Mouse (Mus musculus) thymus, postnatal 4 days (tissue): ENCODE data around the gene Map3k19.

Source experiments
- DNase-seq: peaks from one replicate; pipeline ENCODE4 v3.0.0; 2021

Map3k19 gene

GRCm38 (mm10) chr1:127796341-127796740 lies 58.5 kb downstream of the Map3k19 start:
- DNase-seq: peak; percentile 28

- no peak for DNase-seq
These were observed 59.6 kb downstream of the Map3k19 start for GRCm38 (mm10) chr1:127795087-127795769.

GRCm38 (mm10) chr1:127793459-127793858 lies 61.4 kb downstream of the Map3k19 start:
- no peak for DNase-seq

- DNase-seq: no peak
These were observed 65.9 kb downstream of the Map3k19 start for GRCm38 (mm10) chr1:127788943-127789342.

- DNase-seq: no peak
These were observed 68.9 kb downstream of the Map3k19 start for GRCm38 (mm10) chr1:127785882-127786281.

GRCm38 (mm10) chr1:127783862-127784261 lies 71.0 kb downstream of the Map3k19 start:
- no peak for DNase-seq

GRCm38 (mm10) chr1:127780849-127781248 lies 74.0 kb downstream of the Map3k19 start:
- DNase-seq: no peak

GRCm38 (mm10) chr1:127780142-127780541 lies 74.7 kb downstream of the Map3k19 start:
- DNase-seq: no peak

GRCm38 (mm10) chr1:127778611-127779010 lies 76.2 kb downstream of the Map3k19 start:
- DNase-seq: no peak

GRCm38 (mm10) chr1:127776246-127776645 lies 78.6 kb downstream of the Map3k19 start:
- DNase-seq: no peak

- DNase-seq: no peak
These were observed 79.6 kb downstream of the Map3k19 start for GRCm38 (mm10) chr1:127775206-127775720.

- peak; percentile 67 for DNase-seq
These were observed 80.3 kb downstream of the Map3k19 start for GRCm38 (mm10) chr1:127774501-127774880.

- DNase-seq: peak; percentile 99
These were observed 80.9 kb downstream of the Map3k19 start, which contains the start of gene Ccnt2 for GRCm38 (mm10) chr1:127773803-127774500. Gene Ccnt2, plus strand, starts transcription at chr1:127774164.

- DNase-seq: peak; percentile 19
These were observed 81.5 kb downstream of the Map3k19 start for GRCm38 (mm10) chr1:127773198-127773802.

- DNase-seq: no peak
These were observed 88.1 kb downstream of the Map3k19 start for GRCm38 (mm10) chr1:127766741-127767140.

- DNase-seq: no peak
These were observed 89.4 kb downstream of the Map3k19 start for GRCm38 (mm10) chr1:127765468-127765867.
